Mouse (Mus musculus) lung, adult 2 months (tissue): ENCODE data around the gene Tert. TPM values are rescaled to one million over a fixed set of nuclear protein-coding genes. Genes with fewer than 3 reads are reported as not detected.

ENCODE experiments used
- DNase-seq: peaks from one replicate; pipeline ENCODE4 v3.0.0; 2022
- H3K4me1 ChIP-seq: fragments of 200-500 bp; 2 replicates; pipeline ENCODE4 v1.6.1; 2011; ENCODE audit warnings: low read length; ENCODE audit not compliant: control insufficient read depth, insufficient read depth
- H3K4me3 ChIP-seq: fragments of 200-500 bp; replicated peaks from 2 replicates; pipeline ENCODE3; 2011; ENCODE audit warnings: low read depth, mild to moderate bottlenecking, control low read depth, low read length; ENCODE audit errors: extremely low read depth
- CTCF ChIP-seq: fragments of 200-500 bp; IDR thresholded peaks from 2 replicates; pipeline ENCODE4 v1.5.1; 2011; ENCODE audit warnings: mild to moderate bottlenecking, low read length, control low read depth; ENCODE audit not compliant: insufficient read depth
- POLR2A ChIP-seq: fragments of 200-500 bp; IDR thresholded peaks from 2 replicates; pipeline ENCODE4 v1.6.1; 2011; ENCODE audit warnings: low read depth, mild to moderate bottlenecking, control low read depth, low read length, borderline replicate concordance; ENCODE audit errors: extremely low read depth
- whole genome bisulfite sequencing: fragments of 180-500 bp; shearing (Covaris S2); methylation state at CpG from one replicate; pipeline ENCODE4 v1.1.7; 2018; 5-methylcytosine and 5-hydroxymethylcytosine counted together
- polyA plus RNA-seq: library from polyadenylated mRNA; depleted of rRNA; stranded (reverse); fragments of >200 nt; gene quantifications from 2 replicates; pipeline ENCODE4 v1.2.3, GENCODE M21; 2012

Gene Tert
- polyA plus RNA-seq, 1 experiment: 2.4 TPM

DNA sequence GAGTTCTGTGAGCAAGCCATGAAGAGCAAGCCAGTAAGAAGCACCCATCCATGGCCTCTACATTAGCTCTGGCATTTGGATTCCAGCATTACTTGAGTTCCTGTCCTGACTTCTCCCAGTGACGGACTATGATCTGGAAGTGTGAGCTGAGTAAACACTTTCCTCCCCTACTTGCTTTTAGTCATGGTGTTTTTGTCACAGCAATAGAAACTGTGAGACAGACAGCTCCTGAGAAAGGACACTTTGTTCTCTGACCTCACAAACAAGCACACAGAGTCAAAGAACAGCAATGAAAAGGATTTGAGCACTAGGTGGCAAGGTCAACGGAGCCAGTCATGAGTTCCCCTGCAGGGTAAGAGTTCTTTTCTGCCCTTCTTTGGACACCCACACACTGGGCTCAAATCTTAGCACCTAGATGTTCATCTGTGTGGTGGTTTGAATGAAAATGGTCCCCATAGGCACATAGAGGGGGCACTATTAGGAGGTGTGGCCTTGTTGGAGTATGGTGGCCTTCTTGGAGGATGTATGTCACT is 33.5 kb downstream of the Tert start:
- no peak overlapping the region for H3K4me3 ChIP-seq
- no peaks in the 10 kb centered on the region for H3K4me1 ChIP-seq
- DNase-seq: no peak
- TF ChIP-seq POLR2A: no peak
- no peak for TF ChIP-seq CTCF
- 72% methylated on average over 2 of the region's 2 CpGs for WGBS

DNA sequence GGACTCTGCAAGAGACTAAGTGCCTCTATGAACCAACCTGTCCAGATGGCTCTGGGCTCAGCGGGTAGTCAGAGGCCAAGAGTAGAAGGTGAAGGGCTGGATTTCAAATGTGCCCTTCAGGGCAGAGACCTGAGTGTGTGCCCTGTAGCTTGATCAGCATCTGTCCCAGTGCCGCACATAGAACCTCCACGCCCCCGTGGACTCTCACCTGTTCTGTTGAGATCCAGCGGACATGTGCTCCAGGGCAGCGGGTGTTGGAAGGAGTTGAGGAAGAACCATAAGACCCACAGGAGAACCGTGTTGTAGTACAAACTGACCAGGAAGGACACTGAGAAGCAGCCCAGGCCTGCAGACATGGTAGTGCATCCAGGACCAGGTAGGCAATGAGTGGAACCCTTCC is 48.5 kb downstream of the Tert start:
- 87% methylated on average over 7 of the region's 7 CpGs for WGBS
- H3K4me3 ChIP-seq: no peak overlapping the region
- no peaks in the 10 kb centered on the region for H3K4me1 ChIP-seq
- no peak for TF ChIP-seq CTCF
- no peak for TF ChIP-seq POLR2A
- DNase-seq: no peak

DNA sequence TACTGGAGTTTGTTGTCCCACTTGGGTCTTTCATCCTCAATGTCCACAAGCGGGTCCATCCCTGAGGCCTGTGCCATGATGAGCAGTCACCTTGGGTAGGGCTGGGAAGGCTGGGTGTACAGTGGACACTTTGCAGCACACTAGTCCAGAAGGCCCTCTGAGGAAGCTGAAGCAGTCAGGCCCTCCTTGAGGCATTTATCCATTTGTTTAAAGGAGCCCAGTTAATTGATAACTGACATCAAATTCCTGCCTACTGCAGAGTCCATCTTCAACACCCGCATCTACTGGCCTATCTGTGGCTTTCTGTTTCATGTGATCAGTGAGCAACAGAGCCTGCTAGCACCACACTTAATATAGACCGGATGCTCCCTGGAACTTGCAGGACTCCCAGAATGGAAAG is 51.1 kb downstream of the Tert start, which contains the start of gene Slc6a18:
Gene Slc6a18 (minus strand): TSS at position 171 of the 400 bp plus-strand sequence.
- TF ChIP-seq CTCF (no peak), POLR2A (no peak)
- H3K4me3 ChIP-seq: no peak within 1 kb of the TSS
- no peak for DNase-seq
- no peaks in the 10 kb centered on the region for H3K4me1 ChIP-seq
- WGBS: 88% methylated on average over 3 of the region's 3 CpGs

DNA sequence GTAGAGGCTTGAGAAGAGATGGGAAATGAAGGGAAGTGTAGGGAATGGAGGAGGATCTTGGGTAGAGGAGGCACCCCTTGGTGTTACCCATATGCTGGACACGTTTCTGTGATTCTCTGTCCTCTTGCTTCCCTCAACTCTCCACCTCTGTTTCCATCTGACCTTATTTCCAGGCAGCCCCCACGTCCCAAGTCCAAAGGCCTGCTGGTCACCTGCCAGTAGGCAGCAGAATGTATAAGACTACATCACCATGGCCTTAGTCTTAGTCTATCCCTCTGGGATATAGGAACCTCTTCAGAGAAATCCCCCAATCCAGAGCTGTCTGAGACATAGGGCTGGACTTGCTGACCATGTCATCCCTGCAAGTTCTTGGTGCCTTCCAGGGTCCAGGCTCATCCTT is 52.6 kb downstream of the Tert start:
- WGBS: 53% methylated on average over 2 of the region's 2 CpGs
- DNase-seq: no peak
- no peak overlapping the region for H3K4me3 ChIP-seq
- H3K4me1 ChIP-seq: no peaks in the 10 kb centered on the region
- TF ChIP-seq CTCF: no peak
- no peak for TF ChIP-seq POLR2A

DNA sequence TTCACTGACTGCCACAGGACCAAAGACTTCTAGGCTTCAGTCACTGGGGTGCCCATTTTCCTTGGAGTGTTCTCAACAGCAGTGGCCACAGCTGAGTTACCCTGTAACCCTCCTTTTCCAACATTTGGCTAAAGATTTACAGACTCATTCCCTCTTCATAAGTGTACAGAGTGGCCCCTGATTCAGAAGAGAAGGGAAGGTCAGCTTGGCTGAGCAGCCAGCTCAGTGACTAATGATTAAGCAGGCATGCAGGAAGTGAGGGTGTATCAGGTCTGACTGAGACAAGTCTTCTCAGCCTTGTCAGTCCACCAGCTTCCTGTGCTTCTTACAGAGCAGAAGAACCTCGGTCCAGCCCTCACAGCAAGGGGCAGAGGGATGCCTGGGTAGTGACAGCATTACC is 53.7 kb downstream of the Tert start:
- 8% methylated on average over 1 of the region's 1 CpGs for WGBS
- no peak for DNase-seq
- no peaks in the 10 kb centered on the region for H3K4me1 ChIP-seq
- TF ChIP-seq POLR2A: no peak
- no peak overlapping the region for H3K4me3 ChIP-seq

DNA sequence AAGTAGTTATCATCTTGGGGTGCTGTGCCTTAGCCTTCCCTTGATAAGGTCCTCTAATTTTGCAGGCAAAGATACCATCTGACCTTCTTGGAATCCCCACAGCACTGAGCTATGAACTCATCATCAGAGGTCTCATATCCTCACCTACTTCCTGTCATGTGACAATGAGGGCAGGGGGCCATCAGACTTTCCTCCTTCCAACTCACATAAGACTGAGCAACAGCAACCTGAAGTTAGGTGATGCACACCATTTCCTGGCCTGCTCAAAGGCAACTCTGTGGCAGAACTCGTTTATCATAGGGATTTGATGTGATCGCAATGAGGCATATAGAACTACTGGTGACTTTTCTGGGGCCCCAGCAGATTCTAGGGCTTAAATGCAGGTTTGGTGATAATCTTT is 55.5 kb downstream of the Tert start:
- Histone ChIP-seq H3K4me3 (no peak overlapping the region), H3K4me1 (no peaks in the 10 kb centered on the region)
- no peak for DNase-seq
- TF ChIP-seq CTCF (no peak), POLR2A (no peak)
- 80% methylated on average over 2 of the region's 2 CpGs for WGBS

DNA sequence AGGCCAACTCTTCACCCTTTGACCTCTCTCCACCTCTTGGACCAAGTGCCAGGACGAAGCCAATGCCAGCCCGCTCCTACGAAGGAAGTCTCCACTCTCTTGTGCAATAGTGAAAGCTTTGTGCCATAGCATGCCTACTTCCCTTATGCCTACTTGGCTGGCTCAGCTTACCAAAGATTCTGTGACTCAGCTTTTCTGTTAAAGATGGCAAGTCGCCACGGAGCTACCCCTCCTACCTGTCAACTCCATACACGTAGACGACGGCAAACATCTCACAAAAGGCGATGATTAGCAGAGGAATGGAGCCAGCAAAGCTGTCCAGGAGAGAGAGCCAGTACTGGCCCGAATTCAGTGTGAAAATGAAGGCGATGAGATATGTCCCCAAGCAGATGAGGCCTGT is 57.0 kb downstream of the Tert start:
- TF ChIP-seq POLR2A (no peak), CTCF (no peak)
- Histone ChIP-seq H3K4me3 (no peak overlapping the region), H3K4me1 (no peaks in the 10 kb centered on the region)
- 62% methylated on average over 11 of the region's 11 CpGs for WGBS
- peak; percentile 14 for DNase-seq

DNA sequence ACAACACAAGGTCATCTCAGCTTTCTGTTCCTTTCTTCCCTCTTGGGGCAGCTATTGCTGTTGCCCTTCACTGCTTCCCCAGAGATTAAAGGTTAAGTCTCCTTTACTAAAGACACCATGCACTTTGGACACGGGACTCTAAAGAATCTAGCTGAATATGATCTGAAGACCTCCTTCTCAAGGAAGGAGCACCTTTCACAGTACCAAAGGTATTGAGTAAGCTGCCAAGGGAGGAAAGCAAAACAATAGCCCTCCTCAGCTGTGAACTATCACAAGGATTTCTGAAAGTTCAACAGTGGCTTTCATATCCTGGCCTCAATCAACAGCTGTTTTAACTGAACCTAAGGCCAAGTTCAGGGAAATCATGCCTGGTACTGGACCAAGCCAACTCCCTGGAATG is 57.7 kb downstream of the Tert start:
- Histone ChIP-seq H3K4me3 (no peak overlapping the region), H3K4me1 (no peaks in the 10 kb centered on the region)
- TF ChIP-seq CTCF (no peak), POLR2A (no peak)
- 64% methylated on average over 1 of the region's 1 CpGs for WGBS
- DNase-seq: no peak

DNA sequence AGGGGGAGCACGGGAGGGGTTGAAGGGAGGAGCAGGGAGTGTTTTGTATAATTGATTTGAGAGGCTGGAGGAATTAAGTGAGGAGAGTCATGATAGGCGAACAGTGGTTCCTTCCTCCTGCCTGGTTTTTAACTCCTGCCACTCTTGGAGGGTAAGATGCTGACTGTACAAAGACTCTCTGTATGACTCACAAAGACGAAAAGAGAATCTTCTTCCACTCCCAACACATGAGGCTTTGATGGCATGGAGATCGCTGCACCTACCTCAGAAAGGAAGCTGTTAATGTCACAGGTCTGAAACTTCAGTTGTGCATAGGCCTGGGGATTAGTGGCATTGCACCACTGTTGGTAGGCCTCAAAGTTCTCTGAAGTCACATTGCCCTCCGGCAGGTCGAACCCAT is 58.8 kb downstream of the Tert start:
- no peak overlapping the region for H3K4me3 ChIP-seq
- WGBS: 75% methylated on average over 6 of the region's 6 CpGs
- DNase-seq: no peak
- TF ChIP-seq CTCF (no peak), POLR2A (no peak)
- no peaks in the 10 kb centered on the region for H3K4me1 ChIP-seq

DNA sequence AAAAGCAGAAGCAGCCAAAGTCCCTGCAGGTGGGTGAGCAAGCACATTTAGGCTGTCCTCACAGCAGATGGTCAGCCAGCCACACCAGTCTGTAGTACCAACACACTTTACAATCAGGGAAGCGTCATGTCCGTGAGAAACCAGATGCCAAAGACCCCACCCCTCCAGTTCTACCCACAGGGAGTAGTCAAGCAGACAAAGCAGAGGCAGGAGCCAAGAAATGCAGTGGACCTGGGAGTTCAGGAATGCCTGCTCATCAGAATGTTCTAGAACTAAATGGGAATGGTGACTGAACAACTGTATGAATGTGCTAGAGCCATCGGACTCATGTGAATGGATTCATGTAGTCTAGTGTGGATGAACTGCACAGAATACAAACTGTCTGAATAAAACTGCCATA is 60.9 kb downstream of the Tert start:
- 55% methylated on average over 3 of the region's 3 CpGs for WGBS
- no peaks in the 10 kb centered on the region for H3K4me1 ChIP-seq
- no peak overlapping the region for H3K4me3 ChIP-seq
- TF ChIP-seq POLR2A (no peak), CTCF (no peak)
- DNase-seq: no peak
